Mouse (Mus musculus): ENCODE measurements around the gene Ptgfrn. TPM values are rescaled to one million over a fixed set of nuclear protein-coding genes. Genes with fewer than 3 reads are reported as not detected.

The Ptgfrn gene
- 0.46 TPM for polyA plus RNA-seq (2017; shearing (Covaris generic))

DNA sequence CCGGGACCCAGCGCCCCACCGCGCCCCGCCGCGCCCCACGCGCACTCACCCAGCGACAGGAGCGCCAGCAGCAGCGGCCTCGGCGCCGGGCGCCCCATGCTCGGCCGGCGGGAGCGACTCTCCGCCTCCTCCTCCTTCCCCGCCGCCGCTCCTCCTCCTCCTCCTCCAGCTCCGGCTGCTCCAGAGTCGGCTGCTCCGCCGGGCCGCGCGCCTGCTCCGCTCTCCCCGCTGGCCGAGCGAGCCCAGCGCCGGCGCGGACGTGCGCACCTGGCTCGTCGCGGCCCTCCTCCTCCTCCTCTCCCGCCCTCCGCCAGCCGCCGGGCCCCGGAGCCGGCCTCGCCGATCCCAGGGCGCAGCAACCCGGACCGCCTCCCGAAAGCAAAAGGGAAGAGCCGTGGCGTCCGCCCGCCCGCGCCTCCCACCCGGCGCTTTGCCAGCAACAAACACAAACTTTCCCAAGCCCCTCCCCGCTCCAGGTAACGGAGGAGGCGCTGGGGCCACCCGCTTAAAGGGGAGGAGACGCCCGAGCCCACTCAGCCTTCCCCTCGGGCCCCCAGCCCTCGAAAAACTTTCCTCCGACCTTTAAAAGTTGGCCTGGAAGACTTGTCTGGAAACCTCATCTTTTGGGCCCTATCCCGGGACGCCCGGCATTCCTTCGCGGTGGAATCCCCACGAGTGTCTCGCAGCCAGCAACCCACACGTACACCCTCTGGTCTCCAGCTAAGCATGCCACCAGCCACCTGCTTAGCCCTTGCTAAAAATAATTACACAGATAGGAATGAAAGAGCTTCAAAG, at the start of gene Ptgfrn:
Gene Ptgfrn, minus strand, starts transcription at position 236 of the 795 bp plus-strand sequence.

DNA sequence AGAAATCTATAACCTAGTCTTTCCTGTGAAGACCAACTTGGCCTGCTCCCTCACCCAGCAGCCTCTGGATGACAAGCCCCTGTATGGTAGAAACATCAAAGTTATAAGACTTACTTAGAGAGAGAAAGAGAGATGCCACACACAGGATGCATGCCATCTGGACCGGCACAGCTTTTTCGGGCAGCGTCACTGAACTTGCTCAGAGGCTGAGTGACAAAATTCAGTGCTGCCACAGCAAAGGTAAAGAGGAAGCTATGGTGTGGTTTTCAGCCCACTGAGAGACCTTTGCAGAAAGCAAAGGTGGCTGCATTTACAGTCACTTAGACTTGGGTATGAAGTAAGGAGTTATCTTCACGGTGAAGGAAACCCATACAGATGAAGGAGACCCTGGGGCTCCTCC, 80.7 kb downstream of the Ptgfrn start, which contains the start of gene Cd101:
Gene Cd101, minus strand, starts transcription at position 218 of the 400 bp plus-strand sequence.

Other genes starting within 250 kb of the Ptgfrn start
- gene Trim45, start 188.1 kb downstream of the Ptgfrn start, polyA plus RNA-seq (2017; shearing (Covaris generic)): 0.31 TPM
- 6.4 TPM for gene Ttf2, start 140.6 kb downstream of the Ptgfrn start, polyA plus RNA-seq (2017; shearing (Covaris generic))
- 6.7 TPM for gene Cd101, start 80.7 kb downstream of the Ptgfrn start, polyA plus RNA-seq (2017; shearing (Covaris generic))
- 934 TPM for gene Cd2, start 177.7 kb upstream of the Ptgfrn start, polyA plus RNA-seq (2017; shearing (Covaris generic))

All from naive thymus-derived CD4-positive, alpha-beta T cell, adult 5 months (primary cell).